Mouse (Mus musculus): ENCODE results near the gene Usp32.

DNA sequence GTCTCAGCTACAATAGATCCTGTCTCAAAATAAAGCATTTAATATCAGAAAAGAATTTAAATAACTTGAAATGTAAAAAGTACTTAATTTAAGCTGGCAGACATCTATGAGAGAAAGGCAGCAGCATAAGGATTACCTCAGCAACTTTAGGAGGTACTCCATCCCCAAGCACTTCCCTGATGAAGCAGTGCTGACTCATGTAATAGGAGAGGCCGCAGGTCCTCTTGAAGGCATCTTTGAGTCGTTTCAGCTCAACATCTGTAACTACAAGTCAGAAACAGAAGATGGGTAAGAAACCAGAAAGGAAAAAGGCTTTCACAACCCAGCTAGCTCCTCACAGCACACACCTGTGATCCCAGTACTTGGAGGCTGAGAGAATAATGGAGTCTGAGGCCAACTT lies 36.2 kb downstream of the Usp32 start:
- TF ChIP-seq POLR2A (IDR thresholded peaks at IDR 0.05; ENCODE audit: extremely low read depth, insufficient read depth, low read length) = no peak
- TF ChIP-seq CTCF (IDR thresholded peaks at IDR 0.05; ENCODE audit: extremely low read depth, insufficient read depth, low read length) = no peak

Measured in cortical plate, adult 2 months (tissue).